Mouse (Mus musculus): ENCODE measurements around the gene Bmp7.

DNA sequence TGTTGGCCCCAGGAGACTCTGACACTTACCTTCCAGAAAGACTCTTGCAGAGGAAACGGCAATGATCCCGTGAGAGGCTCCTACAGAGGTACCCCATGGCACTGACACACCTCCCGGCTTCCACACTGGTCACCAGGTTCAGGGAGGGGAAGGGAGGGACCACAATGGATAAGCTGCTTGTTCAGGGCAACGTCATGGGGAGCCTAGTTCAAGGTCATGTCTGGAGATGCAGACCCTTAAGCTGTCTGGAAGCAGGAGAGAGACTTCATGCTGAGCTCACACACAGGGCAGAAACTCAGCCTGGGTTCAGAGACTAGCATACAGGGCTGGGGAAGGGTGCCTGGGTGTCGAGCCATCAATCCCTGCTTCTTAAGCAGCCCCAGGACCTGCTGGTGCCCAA lies 73.8 kb downstream of the Bmp7 start:
- TF ChIP-seq CTCF (IDR thresholded peaks at IDR 0.05; ENCODE audit: low read depth, low read length) (no peak), POLR2A (IDR thresholded peaks at IDR 0.05; ENCODE audit: insufficient read depth, low read length) (no peak), EP300 (IDR thresholded peaks at IDR 0.05; ENCODE audit: insufficient read depth, low read depth, low read length) (no peak)

Measured in ES-Bruce4 (cell line).